Mouse (Mus musculus) cortical plate, adult 2 months (tissue): ENCODE results near the gene Rflna.

ENCODE experiments used
- CTCF ChIP-seq: fragments of 200-500 bp; IDR thresholded peaks from 2 replicates; pipeline ENCODE4 v1.5.1; 2011; ENCODE audit warnings: mild to moderate bottlenecking, control low read depth, low read length; ENCODE audit not compliant: insufficient read depth; ENCODE audit errors: extremely low read depth
- POLR2A ChIP-seq: fragments of 200-500 bp; IDR thresholded peaks from 2 replicates; pipeline ENCODE4 v1.6.1; 2011; ENCODE audit warnings: mild to moderate bottlenecking, low read length, control low read depth; ENCODE audit not compliant: insufficient read depth; ENCODE audit errors: extremely low read depth

GRCm38 (mm10) chr5:125036483-125036882 lies 33.5 kb downstream of the Rflna start:
- TF ChIP-seq CTCF (no peak), POLR2A (no peak)
